Mouse (Mus musculus): ENCODE measurements at regions not wholly inside any gene's neighbourhood (a gene's known extent, or its start where the extent isn't known, plus 50 kb on each side); places are given as distances from the start of the nearest gene placed in this dataset.

DNA sequence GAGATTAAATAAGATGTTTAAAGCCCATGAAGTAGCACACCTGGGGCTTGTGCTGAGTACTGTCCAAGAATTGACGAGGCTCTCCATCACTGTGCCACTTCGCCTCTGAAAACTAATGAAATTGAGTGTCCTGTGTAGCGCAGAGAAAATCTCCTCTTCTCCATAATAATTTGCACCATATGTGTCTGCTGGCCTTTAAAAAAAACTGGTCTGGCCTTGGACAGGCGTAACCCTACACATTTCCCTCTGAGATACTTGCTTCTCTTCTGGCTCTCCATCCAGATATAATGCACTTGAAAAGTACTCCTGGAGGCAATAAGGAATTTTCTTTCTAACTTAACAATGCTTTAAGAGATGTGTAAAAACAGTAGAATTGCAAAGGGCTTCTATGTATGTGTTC, 164.5 kb upstream of the Rnd3 start:
- no peak overlapping the region for H3K4me3 ChIP-seq (ENCODE audit: low read length)
- DNase-seq (ENCODE audit: low spot score), result no peak
- no peak overlapping the region for H3K27ac ChIP-seq
- H3K4me2 ChIP-seq (ENCODE audit: low read depth, low read length), result no peak overlapping the region
- H3K4me1 ChIP-seq (ENCODE audit: insufficient read depth, low read length), result no peaks in the 10 kb centered on the region
- WGBS, result 76% methylated on average over 4 of the region's 4 CpGs
- ATAC-seq, result no peak
- no peaks in the 10 kb centered on the region for H3K36me3 ChIP-seq (ENCODE audit: insufficient read depth, low read length)
- no peaks in the 10 kb centered on the region for H3K9me3 ChIP-seq (ENCODE audit: low read length)
- TF ChIP-seq CTCF (IDR thresholded peaks at IDR 0.05; ENCODE audit: low read depth), result no peak
- H3K9ac ChIP-seq (replicated peaks; ENCODE audit: low read length), result no peak overlapping the region
- H3K27me3 ChIP-seq (ENCODE audit: insufficient read depth, low read length), result no peaks in the 10 kb centered on the region

DNA sequence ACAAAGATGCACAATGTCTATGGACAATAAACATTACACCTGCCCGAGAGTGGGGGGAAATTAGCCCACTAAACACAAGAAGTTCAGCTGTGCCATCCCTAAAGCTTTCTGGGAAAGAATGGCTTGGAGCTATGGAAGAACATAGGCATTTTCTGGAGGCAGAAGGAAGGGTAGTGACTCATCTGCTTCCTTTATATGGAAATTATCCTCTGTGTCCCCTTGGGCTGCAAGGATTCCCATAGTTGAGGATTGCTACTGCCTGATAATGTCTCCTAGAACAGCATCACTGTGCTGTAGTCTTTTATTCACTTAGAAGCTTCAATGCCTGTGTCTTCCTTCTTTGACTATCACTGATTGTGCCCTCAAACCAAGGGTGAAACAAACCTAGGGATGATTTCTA, 157.3 kb upstream of the Rnd3 start:
- DNase-seq (ENCODE audit: low spot score), result no peak
- no peaks in the 10 kb centered on the region for H3K9me3 ChIP-seq (ENCODE audit: low read length)
- H3K4me2 ChIP-seq (ENCODE audit: low read depth, low read length), result no peak overlapping the region
- no peaks in the 10 kb centered on the region for H3K27me3 ChIP-seq (ENCODE audit: insufficient read depth, low read length)
- H3K4me1 ChIP-seq (ENCODE audit: insufficient read depth, low read length), result no peaks in the 10 kb centered on the region; the same call in 1 of the 2 replicates
- 84% methylated on average over 1 of the region's 1 CpGs for WGBS
- no peak overlapping the region for H3K9ac ChIP-seq (replicated peaks; ENCODE audit: low read length)
- no peak for ATAC-seq
- H3K4me3 ChIP-seq (ENCODE audit: low read length), result no peak overlapping the region
- no peak for TF ChIP-seq CTCF (IDR thresholded peaks at IDR 0.05; ENCODE audit: low read depth)
- no peak overlapping the region for H3K27ac ChIP-seq
- no peaks in the 10 kb centered on the region for H3K36me3 ChIP-seq (ENCODE audit: insufficient read depth, low read length)

DNA sequence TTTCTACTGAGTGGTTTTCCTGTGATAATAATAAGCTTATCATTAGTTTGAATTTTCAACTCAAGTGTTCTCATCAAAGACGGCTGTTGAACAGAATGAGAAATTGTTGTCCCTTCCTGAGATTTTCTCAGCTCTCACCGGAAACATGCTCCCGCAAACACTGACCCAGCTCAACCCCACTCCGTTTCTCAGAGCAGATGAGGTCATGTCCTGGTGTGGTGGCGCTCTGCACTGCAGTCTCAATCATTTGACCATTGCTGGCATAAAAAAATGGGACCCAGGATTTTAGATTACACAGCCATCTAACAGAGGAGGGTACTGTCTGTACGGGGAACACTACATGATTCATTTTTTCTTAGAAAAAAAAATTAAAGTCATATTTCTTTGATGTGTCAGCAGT, 156.5 kb upstream of the Rnd3 start:
- WGBS, result 68% methylated on average over 6 of the region's 6 CpGs
- TF ChIP-seq CTCF (IDR thresholded peaks at IDR 0.05; ENCODE audit: low read depth), result peak; percentile 28; the same call in 1 of the 2 replicates
- DNase-seq (ENCODE audit: low spot score) (peak; percentile 30), ATAC-seq (no peak)
- no peak overlapping the region for H3K27ac ChIP-seq
- H3K4me3 ChIP-seq (ENCODE audit: low read length), result no peak overlapping the region
- no peaks in the 10 kb centered on the region; the same call in 1 of the 2 replicates for H3K4me1 ChIP-seq (ENCODE audit: insufficient read depth, low read length)
- H3K36me3 ChIP-seq (ENCODE audit: insufficient read depth, low read length), result no peaks in the 10 kb centered on the region
- H3K27me3 ChIP-seq (ENCODE audit: insufficient read depth, low read length), result no peaks in the 10 kb centered on the region
- H3K9ac ChIP-seq (replicated peaks; ENCODE audit: low read length), result no peak overlapping the region
- no peaks in the 10 kb centered on the region for H3K9me3 ChIP-seq (ENCODE audit: low read length)
- no peak overlapping the region for H3K4me2 ChIP-seq (ENCODE audit: low read depth, low read length)

DNA sequence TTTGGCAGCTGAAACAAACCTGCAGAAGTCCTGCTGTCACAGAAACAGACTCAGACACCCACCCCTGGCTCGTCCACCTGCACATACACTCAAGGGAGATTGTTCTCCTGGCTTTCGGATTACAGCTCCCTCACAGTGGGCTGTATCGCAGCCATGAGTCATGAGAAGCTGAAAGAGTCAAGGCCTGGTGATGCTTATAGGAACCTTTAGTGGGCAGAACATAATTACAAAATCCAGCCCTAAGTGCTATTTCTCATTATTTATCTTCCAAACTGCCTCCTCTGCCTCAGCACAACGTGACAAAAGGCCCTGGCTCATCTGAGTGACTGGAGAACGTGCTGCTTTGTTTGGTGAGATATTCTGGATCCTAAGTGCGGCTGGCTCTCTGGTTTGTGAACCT, 155.8 kb upstream of the Rnd3 start:
- DNase-seq (ENCODE audit: low spot score) (no peak), ATAC-seq (no peak)
- H3K27ac ChIP-seq, result no peak overlapping the region
- no peak overlapping the region for H3K9ac ChIP-seq (replicated peaks; ENCODE audit: low read length)
- H3K4me3 ChIP-seq (ENCODE audit: low read length), result no peak overlapping the region
- no peaks in the 10 kb centered on the region for H3K36me3 ChIP-seq (ENCODE audit: insufficient read depth, low read length)
- H3K27me3 ChIP-seq (ENCODE audit: insufficient read depth, low read length), result no peaks in the 10 kb centered on the region
- WGBS, result 63% methylated on average over 6 of the region's 6 CpGs
- no peak overlapping the region for H3K4me2 ChIP-seq (ENCODE audit: low read depth, low read length)
- H3K9me3 ChIP-seq (ENCODE audit: low read length), result no peaks in the 10 kb centered on the region
- H3K4me1 ChIP-seq (ENCODE audit: insufficient read depth, low read length), result no peaks in the 10 kb centered on the region; the same call in 1 of the 2 replicates
- no peak for TF ChIP-seq CTCF (IDR thresholded peaks at IDR 0.05; ENCODE audit: low read depth)

DNA sequence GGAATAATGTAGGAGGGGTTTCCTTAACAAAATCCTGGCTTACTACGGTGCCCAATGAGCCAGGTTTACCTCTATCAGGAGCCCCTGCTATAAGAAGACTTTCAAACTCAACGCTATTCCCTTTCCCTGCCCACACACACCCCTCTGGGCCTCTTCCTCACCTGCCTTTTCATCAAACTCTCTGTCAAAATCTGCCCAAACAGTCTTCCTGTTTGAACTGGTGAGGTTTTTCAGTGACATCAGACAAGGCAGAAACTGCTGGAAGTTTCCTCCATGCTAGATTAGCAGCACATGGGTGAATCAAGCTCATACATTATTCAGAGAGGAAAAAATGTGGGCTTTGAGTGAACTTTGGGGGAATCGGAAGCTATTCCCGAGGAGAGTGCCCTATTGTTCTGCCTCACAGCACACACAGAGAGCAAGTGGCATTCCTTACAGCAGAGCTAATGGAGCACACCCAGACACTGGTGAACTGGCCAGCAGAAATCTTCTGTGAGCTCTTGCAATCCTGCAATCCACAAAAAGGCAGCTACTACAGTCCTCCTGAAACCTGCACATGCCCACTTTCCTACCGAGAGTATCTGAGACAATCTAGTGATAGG, 141.8 kb upstream of the Rnd3 start:
- Histone ChIP-seq H3K36me3 (ENCODE audit: insufficient read depth, low read length) (no peaks in the 10 kb centered on the region), H3K9me3 (ENCODE audit: low read length) (no peaks in the 10 kb centered on the region), H3K27ac (no peak overlapping the region), H3K4me2 (ENCODE audit: low read depth, low read length) (no peak overlapping the region), H3K27me3 (ENCODE audit: insufficient read depth, low read length) (no peaks in the 10 kb centered on the region), H3K9ac (replicated peaks; ENCODE audit: low read length) (no peak overlapping the region), H3K4me3 (ENCODE audit: low read length) (no peak overlapping the region), H3K4me1 (ENCODE audit: insufficient read depth, low read length) (no peaks in the 10 kb centered on the region)
- DNase-seq (ENCODE audit: low spot score) (no peak), ATAC-seq (peak; percentile 55; the same call in 1 of the 2 replicates)
- no peak for TF ChIP-seq CTCF (IDR thresholded peaks at IDR 0.05; ENCODE audit: low read depth)
- whole genome bisulfite sequencing, result 47% methylated on average over 5 of the region's 5 CpGs

DNA sequence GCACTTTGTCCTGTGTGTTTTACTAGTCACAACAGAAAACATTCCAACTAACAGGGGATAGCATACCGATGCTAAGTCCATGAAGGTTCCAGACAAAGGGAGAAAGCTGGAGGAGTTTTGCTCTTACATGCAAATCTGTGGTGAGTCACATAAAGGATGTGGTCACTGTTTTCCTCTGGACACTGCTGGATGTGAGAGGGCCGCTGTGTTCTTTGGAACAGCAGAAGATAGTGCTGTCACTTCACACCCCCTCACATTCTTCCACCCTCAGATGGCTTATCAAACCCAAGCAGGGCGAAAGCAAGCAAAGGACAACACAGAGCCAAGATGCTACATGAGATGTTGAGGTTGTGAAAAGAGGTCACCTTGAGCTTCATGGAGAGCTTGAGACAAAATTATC, 139.8 kb upstream of the Rnd3 start:
- WGBS, result 89% methylated on average over 3 of the region's 3 CpGs
- H3K27ac ChIP-seq, result no peak overlapping the region
- H3K4me3 ChIP-seq (ENCODE audit: low read length), result no peak overlapping the region
- H3K27me3 ChIP-seq (ENCODE audit: insufficient read depth, low read length), result no peaks in the 10 kb centered on the region
- ATAC-seq (no peak), DNase-seq (ENCODE audit: low spot score) (no peak)
- no peak for TF ChIP-seq CTCF (IDR thresholded peaks at IDR 0.05; ENCODE audit: low read depth)
- H3K4me2 ChIP-seq (ENCODE audit: low read depth, low read length), result no peak overlapping the region
- no peaks in the 10 kb centered on the region for H3K4me1 ChIP-seq (ENCODE audit: insufficient read depth, low read length)
- no peaks in the 10 kb centered on the region for H3K36me3 ChIP-seq (ENCODE audit: insufficient read depth, low read length)
- H3K9ac ChIP-seq (replicated peaks; ENCODE audit: low read length), result no peak overlapping the region
- H3K9me3 ChIP-seq (ENCODE audit: low read length), result no peaks in the 10 kb centered on the region

- no peak overlapping the region for H3K4me2 ChIP-seq (ENCODE audit: low read depth, low read length)
- H3K27me3 ChIP-seq (ENCODE audit: insufficient read depth, low read length), result no peaks in the 10 kb centered on the region
- DNase-seq (ENCODE audit: low spot score), result no peak
- 46% methylated on average over 1 of the region's 1 CpGs for WGBS
- H3K9ac ChIP-seq (replicated peaks; ENCODE audit: low read length), result no peak overlapping the region
- H3K9me3 ChIP-seq (ENCODE audit: low read length), result no peaks in the 10 kb centered on the region
- no peak overlapping the region for H3K4me3 ChIP-seq (ENCODE audit: low read length)
- TF ChIP-seq CTCF (IDR thresholded peaks at IDR 0.05; ENCODE audit: low read depth), result no peak
- no peaks in the 10 kb centered on the region for H3K4me1 ChIP-seq (ENCODE audit: insufficient read depth, low read length)
- ATAC-seq, result no peak
- no peaks in the 10 kb centered on the region for H3K36me3 ChIP-seq (ENCODE audit: insufficient read depth, low read length)
- no peak overlapping the region for H3K27ac ChIP-seq
Measured at GRCm38 (mm10) chr2:51285632-51286031, 136.7 kb upstream of the Rnd3 start.
